Comparison of ENCODE assay signal across 8 mouse cellular contexts in genomic region chr8:4324525-4324924, GRCm38 (mm10). TPM values are rescaled to one million over a fixed set of nuclear protein-coding genes. Genes with fewer than 3 reads are reported as not detected.
DNase-seq lines count a peak whose midpoint lies in the region; ATAC-seq and TF ChIP-seq lines count a peak whose summit lies in the region.

No protein-coding gene starts in this region.

- H3K4me2 ChIP-seq in heart, embryonic 15.5 days, result peak overlapping the region; percentile 78
- H3K4me2 ChIP-seq in liver, embryonic 14.5 days (ENCODE audit: low read depth), result peak overlapping the region; percentile 97

- no peaks in the 10 kb centered on the region for H3K9me3 ChIP-seq in heart, embryonic 10.5 days
- H3K9me3 ChIP-seq in heart, embryonic 15.5 days (replicated peaks), result no peaks in the 10 kb centered on the region
- no peaks in the 10 kb centered on the region for H3K9me3 ChIP-seq in liver, embryonic 14.5 days (ENCODE audit: control insufficient read depth, low read length)

- TF ChIP-seq CTCF in bone marrow macrophage, adult 2 months (IDR thresholded peaks at IDR 0.05; ENCODE audit: low read depth, low read length), result no peak
- no peak for TF ChIP-seq CTCF in liver, embryonic 14.5 days (IDR thresholded peaks at IDR 0.05; ENCODE audit: low read depth)

- peak overlapping the region; percentile 97 for H3K4me3 ChIP-seq in heart, embryonic 10.5 days
- peak overlapping the region; percentile 95 for H3K4me3 ChIP-seq in bone marrow macrophage, adult 2 months (ENCODE audit: insufficient read depth, low read length)
- peak overlapping the region; percentile 96 for H3K4me3 ChIP-seq in heart, embryonic 15.5 days
- H3K4me3 ChIP-seq in liver, embryonic 14.5 days (ENCODE audit: insufficient read depth in 1 of 2, low read depth in 2 of 2, low read length in 2 of 2), result peak overlapping the region; percentile 90 to 100

- DNase-seq in heart, embryonic 10.5 days (ENCODE audit: low spot score), result peak; percentile 82
- no peak for DNase-seq in heart, adult 8-10 months (ENCODE audit: low spot score)
- DNase-seq in 3T3-L1 (ENCODE audit: low read depth, low spot score), result peak; percentile 61
- peak in 1 of 3 experiments; percentile 28 for DNase-seq in liver, embryonic 14.5 days (ENCODE audit: low read depth in 3 of 3, low spot score in 3 of 3)
- DNase-seq in thymus, postnatal 14 days, result no peak

- H3K4me1 ChIP-seq in heart, embryonic 10.5 days, result peaks cover 29% of the 10 kb centered on the region
- peaks cover 42% of the 10 kb centered on the region for H3K4me1 ChIP-seq in bone marrow macrophage, adult 2 months (ENCODE audit: control insufficient read depth, insufficient read depth, low read length)
- H3K4me1 ChIP-seq in heart, embryonic 15.5 days (replicated peaks), result peaks cover 50% of the 10 kb centered on the region
- H3K4me1 ChIP-seq in liver, embryonic 14.5 days (replicated peaks; ENCODE audit: control insufficient read depth in 2 of 2, insufficient read depth in 2 of 2, low read length in 1 of 2), result peaks cover 23% of the 10 kb centered on the region in 2 experiments

- ATAC-seq in heart, embryonic 15.5 days (replicated peaks; ENCODE audit: insufficient number of reproducible peaks, insufficient read depth, low FRiP score, low read depth), result peak; percentile 66
- ATAC-seq in liver, embryonic 14.5 days (ENCODE audit: insufficient read depth), result peak; percentile 67
- peak; percentile 14; the same call in 1 of the 2 replicates for ATAC-seq in neutrophil, adult 5-6 weeks (ENCODE audit: extremely low read depth, insufficient number of reproducible peaks, low FRiP score, poor library complexity, severe bottlenecking)

- H3K27me3 ChIP-seq in heart, embryonic 10.5 days (ENCODE audit: insufficient read depth, poor library complexity, severe bottlenecking), result no peaks in the 10 kb centered on the region
- H3K27me3 ChIP-seq in heart, embryonic 15.5 days, result no peaks in the 10 kb centered on the region
- no peaks in the 10 kb centered on the region for H3K27me3 ChIP-seq in liver, embryonic 14.5 days (ENCODE audit: control insufficient read depth, insufficient read depth, low read length)

- H3K36me3 ChIP-seq in heart, embryonic 10.5 days, result peaks cover 52% of the 10 kb centered on the region
- H3K36me3 ChIP-seq in heart, embryonic 15.5 days, result peaks cover 29% of the 10 kb centered on the region
- H3K36me3 ChIP-seq in liver, embryonic 14.5 days (replicated peaks; ENCODE audit: control insufficient read depth, insufficient read depth, low read depth), result peaks cover 42% of the 10 kb centered on the region

- under 1% methylated on average over 42 of the region's 42 CpGs for WGBS in heart, embryonic 10.5 days
- under 1% methylated on average over 42 of the region's 42 CpGs for WGBS in heart, embryonic 15.5 days
- WGBS in liver, embryonic 14.5 days (ENCODE audit: insufficient replicate concordance), result 0% methylated on average over 42 of the region's 42 CpGs

- H3K9ac ChIP-seq in heart, embryonic 15.5 days, result peak overlapping the region; percentile 98
- H3K9ac ChIP-seq in liver, embryonic 14.5 days (replicated peaks), result peak overlapping the region; percentile 99

- peak overlapping the region; percentile 98 for H3K27ac ChIP-seq in heart, embryonic 10.5 days
- peak overlapping the region; percentile 54 for H3K27ac ChIP-seq in bone marrow macrophage, adult 2 months (ENCODE audit: insufficient read depth, low read depth, low read length)
- H3K27ac ChIP-seq in heart, embryonic 15.5 days, result peak overlapping the region; percentile 89
- H3K27ac ChIP-seq in liver, embryonic 14.5 days, result peak overlapping the region; percentile 84

- TF ChIP-seq POLR2A in bone marrow macrophage, adult 2 months (IDR thresholded peaks at IDR 0.05; ENCODE audit: borderline replicate concordance, low read depth, low read length), result no peak

- no peak for TF ChIP-seq EP300 in liver, embryonic 14.5 days (IDR thresholded peaks at IDR 0.05; ENCODE audit: low read depth)

RNA-seq across cellular contexts. Expression of gene Ccl25, which starts 0.5 kb away (rescaled TPM):
- 15.8 and 16.5 TPM in 2 replicates for polyA plus RNA-seq in heart, embryonic 10.5 days (2016; fragmentation: Nextera tagmentation; extraction: Ambion mirVana)
- 1 to 10 TPM; 2.6 to 5.1 (median 3.4) TPM for total RNA-seq in heart, adult 8-10 months (2022)
- 10.5 and 14.3 TPM in 2 replicates for polyA plus RNA-seq in bone marrow macrophage, adult 2 months (2012; ENCODE audit: insufficient read depth, insufficient read length, missing spikeins)
- polyA plus RNA-seq in heart, embryonic 15.5 days (2015; fragmentation: Nextera tagmentation; extraction: Ambion mirVana), result 15.7 and 63.4 TPM in 2 replicates
- 4.2 TPM in 2 replicates for polyA plus RNA-seq in liver, embryonic 14.5 days (2012; rRNA removed)
- polyA plus RNA-seq in liver, embryonic 14.5 days (2014; fragmentation: Nextera tagmentation; extraction: Ambion mirVana), result 4.0 and 5.2 TPM in 2 replicates
- 11.5 TPM in 2 replicates for total RNA-seq in neutrophil, adult 5-6 weeks (2017)

RNA-seq across cellular contexts. Expression of gene Elavl1, which starts 0.7 kb away (rescaled TPM):
- polyA plus RNA-seq in heart, embryonic 10.5 days (2016; fragmentation: Nextera tagmentation; extraction: Ambion mirVana), result 229 and 261 TPM in 2 replicates
- 10 to 100 TPM; 50.2 to 59.6 (median 53.7) TPM for total RNA-seq in heart, adult 8-10 months (2022)
- 55.7 and 57.1 TPM in 2 replicates for polyA plus RNA-seq in bone marrow macrophage, adult 2 months (2012; ENCODE audit: insufficient read depth, insufficient read length, missing spikeins)
- 160 and 165 TPM in 2 replicates for polyA plus RNA-seq in heart, embryonic 15.5 days (2015; fragmentation: Nextera tagmentation; extraction: Ambion mirVana)
- polyA plus RNA-seq in liver, embryonic 14.5 days (2012; rRNA removed), result 23.9 and 32.5 TPM in 2 replicates
- polyA plus RNA-seq in liver, embryonic 14.5 days (2014; fragmentation: Nextera tagmentation; extraction: Ambion mirVana), result 94.5 and 118 TPM in 2 replicates
- total RNA-seq in neutrophil, adult 5-6 weeks (2017), result 52.4 and 65.9 TPM in 2 replicates

RNA-seq across cellular contexts. Expression of gene Timm44, which starts 48.8 kb away (rescaled TPM):
- polyA plus RNA-seq in heart, embryonic 10.5 days (2016; fragmentation: Nextera tagmentation; extraction: Ambion mirVana), result 70.2 and 72.0 TPM in 2 replicates
- total RNA-seq in heart, adult 8-10 months (2022), result 100 to 1,000 TPM in 2 of 4 experiments, 10 to 100 TPM in 2; 94.0 to 109 (median 101) TPM
- polyA plus RNA-seq in bone marrow macrophage, adult 2 months (2012; ENCODE audit: insufficient read depth, insufficient read length, missing spikeins), result 55.0 and 65.8 TPM in 2 replicates
- 59.5 and 60.2 TPM in 2 replicates for polyA plus RNA-seq in heart, embryonic 15.5 days (2015; fragmentation: Nextera tagmentation; extraction: Ambion mirVana)
- polyA plus RNA-seq in liver, embryonic 14.5 days (2012; rRNA removed), result 28.3 and 41.3 TPM in 2 replicates
- 38.5 and 42.4 TPM in 2 replicates for polyA plus RNA-seq in liver, embryonic 14.5 days (2014; fragmentation: Nextera tagmentation; extraction: Ambion mirVana)
- total RNA-seq in neutrophil, adult 5-6 weeks (2017), result 78.5 and 86.7 TPM in 2 replicates

Comparison
In these comparisons a context has a peak if more than half of its experiments do, and no peak if none do; other contexts are left out.
1. DNase-seq: peak in heart, embryonic 10.5 days (single experiment) and 3T3-L1 (single experiment); none in heart, adult 8-10 months (single experiment) and thymus, postnatal 14 days (single experiment).
2. ATAC-seq: peak in every context shown above with its lines; median percentile 67 in liver, embryonic 14.5 days; 66 in heart, embryonic 15.5 days; 14 in neutrophil, adult 5-6 weeks.
3. Peak in every context shown above with its lines, with median percentiles within 50 percentile points of each other: H3K27ac ChIP-seq and H3K4me3 ChIP-seq.